Mouse (Mus musculus) brain, embryonic 14.5 days (tissue): Measurements from ENCODE around the gene Gm45902. TPM values are rescaled to one million over a fixed set of nuclear protein-coding genes. Genes with fewer than 3 reads are reported as not detected.
A peak's percentile ranks its signal among the peaks of the same experiment; 100 is the strongest.

Experiments
- DNase-seq: peaks from one replicate; pipeline ENCODE4 v3.0.0-alpha.2; 2011; ENCODE audit warnings: low read depth
- CTCF ChIP-seq: fragments of 200-500 bp; IDR thresholded peaks from 2 replicates; pipeline ENCODE4 v1.5.1; 2012; ENCODE audit warnings: inconsistent platforms, mild to moderate bottlenecking, moderate library complexity, borderline replicate concordance; ENCODE audit not compliant: insufficient read depth, insufficient read length; ENCODE audit errors: extremely low read depth
- POLR2A ChIP-seq: fragments of 200-500 bp; IDR thresholded peaks from 2 replicates; pipeline ENCODE4 v1.6.1; 2012; ENCODE audit warnings: mild to moderate bottlenecking, inconsistent platforms, borderline replicate concordance; ENCODE audit not compliant: poor library complexity, insufficient read depth, insufficient read length, severe bottlenecking; ENCODE audit errors: extremely low read depth
- polyA plus RNA-seq: library from polyadenylated mRNA; depleted of rRNA; stranded (reverse); fragments of >200 nt; gene quantifications from 2 replicates; pipeline ENCODE4 v1.2.3, GENCODE M21; 2012; rRNA removed

Gene Gm45902
- polyA plus RNA-seq: 6.3 and 8.1 TPM in 2 replicates

GRCm38 (mm10) chr2:3512552-3513454 is at the start of gene Gm45902, which contains the start of the genes Hspa14 and Cdnf:
Gene Gm45902 (minus strand): TSS chr2:3512790.
Gene Hspa14 (minus strand): TSS chr2:3512814.
Gene Cdnf (plus strand): TSS chr2:3513030.
- TF ChIP-seq CTCF: no peak
- peak; percentile 59; the same call in 1 of the 2 replicates for TF ChIP-seq POLR2A
- DNase-seq: peak; percentile 100

GRCm38 (mm10) chr2:3546588-3546987 is 34.0 kb upstream of the Gm45902 start:
- no peak for TF ChIP-seq POLR2A
- TF ChIP-seq CTCF: peak; percentile 92
- DNase-seq: peak; percentile 81

GRCm38 (mm10) chr2:3546055-3546454 is 33.5 kb upstream of the Gm45902 start:
- DNase-seq: no peak
- TF ChIP-seq CTCF (no peak), POLR2A (no peak)

- no peak for DNase-seq
- TF ChIP-seq CTCF: no peak
- no peak for TF ChIP-seq POLR2A
Measured at GRCm38 (mm10) chr2:3541307-3542079, 28.9 kb upstream of the Gm45902 start.

- DNase-seq: no peak
- TF ChIP-seq POLR2A (no peak), CTCF (no peak)
Measured at GRCm38 (mm10) chr2:3526288-3526687, 13.7 kb upstream of the Gm45902 start.

- TF ChIP-seq POLR2A (no peak), CTCF (no peak)
- DNase-seq: no peak
Measured at GRCm38 (mm10) chr2:3522558-3522957, 10.0 kb upstream of the Gm45902 start.

- DNase-seq: no peak
- no peak for TF ChIP-seq POLR2A
- no peak for TF ChIP-seq CTCF
Measured at GRCm38 (mm10) chr2:3512076-3512475, 514 bp downstream of the Gm45902 start.

GRCm38 (mm10) chr2:3500886-3501285 is 11.7 kb downstream of the Gm45902 start:
- no peak for DNase-seq
- TF ChIP-seq POLR2A (no peak), CTCF (no peak)

- DNase-seq: no peak
- no peak for TF ChIP-seq CTCF
- no peak for TF ChIP-seq POLR2A
Measured at GRCm38 (mm10) chr2:3499543-3499942, 13.0 kb downstream of the Gm45902 start.

GRCm38 (mm10) chr2:3493833-3494409 is 18.7 kb downstream of the Gm45902 start:
- DNase-seq: no peak
- TF ChIP-seq CTCF (no peak), POLR2A (no peak)

GRCm38 (mm10) chr2:3489816-3490215 is 22.8 kb downstream of the Gm45902 start:
- DNase-seq: no peak
- no peak for TF ChIP-seq CTCF
- TF ChIP-seq POLR2A: no peak

- TF ChIP-seq CTCF (no peak), POLR2A (no peak)
- DNase-seq: no peak
Measured at GRCm38 (mm10) chr2:3480239-3480638, 32.4 kb downstream of the Gm45902 start.
